Mouse (Mus musculus) liver, adult 2 months (tissue): ENCODE data around the gene Rpl41.

Experiments
- CTCF ChIP-seq: fragments of 200-500 bp; IDR thresholded peaks from 2 replicates; pipeline ENCODE4 v1.5.1; 2011; ENCODE audit warnings: low read depth, low read length, control low read depth
- POLR2A ChIP-seq: fragments of 200-500 bp; IDR thresholded peaks from 2 replicates; pipeline ENCODE4 v1.6.1; 2011; ENCODE audit warnings: low read length, control low read depth; ENCODE audit not compliant: insufficient read depth; ENCODE audit errors: extremely low read depth

DNA sequence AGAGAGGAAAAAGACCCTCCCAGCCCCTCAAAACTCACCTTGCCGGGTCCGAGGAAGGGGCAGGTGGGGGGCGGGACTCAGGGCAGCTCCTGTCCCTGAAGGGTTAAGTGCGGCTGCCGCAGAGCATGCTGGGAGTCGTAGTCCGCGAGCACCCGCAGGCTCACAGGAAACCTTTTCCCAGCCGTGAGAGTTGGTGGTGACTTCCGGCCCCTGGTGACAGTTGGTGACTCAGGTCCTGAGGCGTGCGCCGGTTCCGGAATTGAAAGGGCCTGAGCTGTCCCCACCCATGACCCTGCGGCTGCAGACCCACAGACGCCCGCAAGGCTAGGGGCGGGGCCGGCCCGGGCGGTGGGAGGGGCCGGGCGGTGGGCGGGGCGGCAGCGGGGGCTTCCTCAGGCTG is 50.5 kb downstream of the Rpl41 start, which contains the start of gene Myl6b:
- TF ChIP-seq CTCF = no peak
- no peak for TF ChIP-seq POLR2A
